Mouse (Mus musculus) G1E (cell line): ENCODE results near the gene Vmn1r91.
"Not testable (repeated sequence)": the region's sequence is repeated elsewhere in the genome, so short reads cannot be mapped to it uniquely, and the experiment has no call there.

Experiments used
- CTCF ChIP-seq: IDR thresholded peaks from 2 replicates; pipeline ENCODE4 v1.5.1; 2012; ENCODE audit warnings: low read depth, low read length, inconsistent platforms, mixed read lengths
- TAL1 ChIP-seq: conservative IDR thresholded peaks from 2 replicates; pipeline ENCODE4 v1.6.1; 2012; ENCODE audit warnings: low read depth, low read length, inconsistent platforms, mixed read lengths

DNA sequence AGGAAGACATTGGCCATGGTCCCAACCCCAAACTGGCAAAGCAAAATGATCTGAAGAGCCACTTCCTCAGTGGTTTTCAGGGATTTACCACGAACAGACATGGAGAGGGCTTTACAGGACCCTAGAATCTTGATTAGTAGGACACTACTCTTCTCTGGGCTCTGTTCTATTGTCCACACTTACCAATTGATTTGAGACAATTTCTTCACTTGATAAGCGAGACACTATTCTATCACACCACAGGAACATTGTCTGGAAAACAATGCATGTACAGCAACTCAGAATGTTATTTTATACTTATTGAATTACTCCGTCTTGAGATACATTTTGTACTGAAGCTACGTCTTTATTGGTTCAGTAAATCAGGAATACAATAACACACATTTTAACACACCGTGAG lies 39.5 kb downstream of the Vmn1r91 start, which contains the start of gene Vmn1r93:
- TF ChIP-seq CTCF, TAL1: not testable (repeated sequence)
